Mouse (Mus musculus): ENCODE measurements around the gene Gm11273. TPM values are rescaled to one million over a fixed set of nuclear protein-coding genes. Genes with fewer than 3 reads are reported as not detected.
A peak's percentile ranks its signal among the peaks of the same experiment; 100 is the strongest.
"Not testable (repeated sequence)": the region's sequence is repeated elsewhere in the genome, so short reads cannot be mapped to it uniquely, and the experiment has no call there.

Gene Gm11273
- polyA plus RNA-seq, 1 experiment from 2014 or later: 8.5 TPM

- Histone ChIP-seq H3K4me2 (ENCODE audit: low read depth, low read length) (no peak overlapping the region), H3K4me1 (ENCODE audit: control insufficient read depth, insufficient read depth, low read length) (no peaks in the 10 kb centered on the region), H3K4me3 (ENCODE audit: low read depth, low read length) (no peak overlapping the region), H3K9ac (replicated peaks; ENCODE audit: low read depth, low read length) (no peak overlapping the region), H3K27ac (ENCODE audit: low read depth, low read length) (no peak overlapping the region), H3K36me3 (ENCODE audit: control insufficient read depth, insufficient read depth, low read length) (no peaks in the 10 kb centered on the region), H3K27me3 (ENCODE audit: control insufficient read depth, insufficient read depth, low read length) (no peaks in the 10 kb centered on the region), H3K9me3 (ENCODE audit: control insufficient read depth, low read length) (no peaks in the 10 kb centered on the region)
- no peak for ATAC-seq (ENCODE audit: low read depth)
- WGBS: 91% methylated on average over 5 of the region's 5 CpGs
These were observed 8.4 kb downstream of the Gm11273 start for GRCm38 (mm10) chr13:21492847-21493246.

GRCm38 (mm10) chr13:21486881-21487280 lies 14.3 kb downstream of the Gm11273 start:
- no peak overlapping the region for H3K27ac ChIP-seq (ENCODE audit: low read depth, low read length)
- H3K4me2 ChIP-seq (ENCODE audit: low read depth, low read length): no peak overlapping the region
- peaks cover 11% of the 10 kb centered on the region; the same call in 1 of the 2 replicates for H3K36me3 ChIP-seq (ENCODE audit: control insufficient read depth, insufficient read depth, low read length)
- no peaks in the 10 kb centered on the region for H3K27me3 ChIP-seq (ENCODE audit: control insufficient read depth, insufficient read depth, low read length)
- no peaks in the 10 kb centered on the region for H3K9me3 ChIP-seq (ENCODE audit: control insufficient read depth, low read length)
- no peak overlapping the region for H3K4me3 ChIP-seq (ENCODE audit: low read depth, low read length)
- H3K9ac ChIP-seq (replicated peaks; ENCODE audit: low read depth, low read length): no peak overlapping the region
- H3K4me1 ChIP-seq (ENCODE audit: control insufficient read depth, insufficient read depth, low read length): no peaks in the 10 kb centered on the region
- ATAC-seq (ENCODE audit: low read depth): no peak
- WGBS: 92% methylated on average over 1 of the region's 1 CpGs

DNA sequence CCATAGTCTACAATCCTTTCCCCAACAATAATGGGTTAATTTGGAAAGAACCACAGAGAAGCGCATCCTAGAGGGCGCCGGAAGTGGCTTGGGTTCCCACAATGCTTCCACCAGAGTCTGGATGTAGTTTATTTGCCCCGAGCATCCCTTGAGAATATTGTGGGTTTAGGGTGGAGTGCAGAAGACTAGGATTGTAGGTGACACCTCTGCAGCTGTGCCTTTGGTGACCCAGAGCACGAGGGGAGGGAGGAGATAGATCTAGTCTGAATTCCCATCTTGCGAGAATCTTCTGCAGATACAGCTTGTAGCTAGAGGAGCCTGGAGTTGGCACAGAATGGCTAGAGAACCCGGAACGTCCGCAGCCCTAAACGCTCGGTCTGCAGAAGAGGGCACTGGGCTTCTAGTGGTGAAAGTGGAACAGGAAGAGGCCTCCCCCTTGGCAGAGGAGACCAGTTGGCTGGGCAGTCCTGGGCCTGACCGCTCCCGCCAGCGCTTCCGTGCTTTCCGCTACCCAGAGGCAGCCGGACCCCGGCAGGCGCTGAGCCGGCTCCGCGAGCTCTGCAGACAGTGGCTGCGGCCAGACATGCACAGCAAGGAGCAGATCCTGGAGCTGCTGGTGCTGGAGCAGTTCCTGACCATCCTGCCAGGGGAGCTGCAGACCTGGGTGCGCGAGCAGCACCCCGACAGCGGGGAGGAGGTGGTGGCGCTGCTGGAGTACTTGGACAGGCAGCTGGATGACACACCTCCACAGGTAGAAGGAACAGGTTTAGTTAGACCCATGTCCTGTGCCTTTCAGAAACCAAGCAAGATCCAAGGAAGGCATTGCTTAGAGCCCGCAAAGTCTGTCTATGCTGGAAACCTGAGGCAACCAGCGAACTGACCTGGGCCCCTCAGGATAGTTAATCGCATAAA lies 22.2 kb downstream of the Gm11273 start, which contains the start of the genes Zkscan4 and Gm10065:
Zkscan4 (plus strand) TSS at position 149 of the 912 bp plus-strand sequence.
Gm10065 (minus strand) TSS at position 683 of the 912 bp plus-strand sequence.
- H3K27me3 ChIP-seq (ENCODE audit: control insufficient read depth, insufficient read depth, low read length); H3K4me1 ChIP-seq (ENCODE audit: control insufficient read depth, insufficient read depth, low read length); H3K36me3 ChIP-seq (ENCODE audit: control insufficient read depth, insufficient read depth, low read length); H3K9me3 ChIP-seq (ENCODE audit: control insufficient read depth, low read length): not testable (repeated sequence)
- peak within 1 kb of the TSS; percentile 59 for H3K9ac ChIP-seq (replicated peaks; ENCODE audit: low read depth, low read length)
- 6% methylated on average over 21 of the region's 31 CpGs for WGBS
- ATAC-seq (ENCODE audit: low read depth): peak; percentile 94
- H3K4me2 ChIP-seq (ENCODE audit: low read depth, low read length): peak within 1 kb of the TSS; percentile 57
- H3K27ac ChIP-seq (ENCODE audit: low read depth, low read length): peak within 1 kb of the TSS; percentile 75
- H3K4me3 ChIP-seq (ENCODE audit: low read depth, low read length): peak within 1 kb of the TSS; percentile 63

DNA sequence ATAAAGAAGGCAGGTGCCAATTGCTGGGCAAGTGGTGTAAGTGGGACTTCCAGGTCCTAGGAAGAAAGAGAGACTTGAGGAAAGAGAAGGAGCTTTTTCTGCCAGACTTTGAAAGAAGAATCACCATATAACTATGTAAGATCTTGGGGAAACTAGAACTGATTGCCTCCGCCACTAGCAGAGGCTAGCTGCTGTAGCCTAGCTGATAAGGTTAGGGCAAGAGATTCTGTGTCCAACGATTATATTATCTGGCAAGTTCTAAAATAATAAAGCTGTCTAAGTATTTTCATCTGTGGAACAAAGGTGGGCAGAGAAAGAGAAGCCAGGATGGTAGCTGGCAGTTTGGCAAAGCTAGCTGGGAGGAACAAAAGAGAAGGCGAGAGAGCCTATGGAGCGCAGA lies 28.8 kb downstream of the Gm11273 start:
- Histone ChIP-seq H3K36me3 (ENCODE audit: control insufficient read depth, insufficient read depth, low read length) (no peaks in the 10 kb centered on the region), H3K4me2 (ENCODE audit: low read depth, low read length) (no peak overlapping the region), H3K4me3 (ENCODE audit: low read depth, low read length) (no peak overlapping the region), H3K9ac (replicated peaks; ENCODE audit: low read depth, low read length) (no peak overlapping the region), H3K4me1 (ENCODE audit: control insufficient read depth, insufficient read depth, low read length) (no peaks in the 10 kb centered on the region), H3K9me3 (ENCODE audit: control insufficient read depth, low read length) (no peaks in the 10 kb centered on the region), H3K27me3 (ENCODE audit: control insufficient read depth, insufficient read depth, low read length) (no peaks in the 10 kb centered on the region), H3K27ac (ENCODE audit: low read depth, low read length) (no peak overlapping the region)
- 28% methylated on average over 4 of the region's 4 CpGs for WGBS
- no peak for ATAC-seq (ENCODE audit: low read depth)

DNA sequence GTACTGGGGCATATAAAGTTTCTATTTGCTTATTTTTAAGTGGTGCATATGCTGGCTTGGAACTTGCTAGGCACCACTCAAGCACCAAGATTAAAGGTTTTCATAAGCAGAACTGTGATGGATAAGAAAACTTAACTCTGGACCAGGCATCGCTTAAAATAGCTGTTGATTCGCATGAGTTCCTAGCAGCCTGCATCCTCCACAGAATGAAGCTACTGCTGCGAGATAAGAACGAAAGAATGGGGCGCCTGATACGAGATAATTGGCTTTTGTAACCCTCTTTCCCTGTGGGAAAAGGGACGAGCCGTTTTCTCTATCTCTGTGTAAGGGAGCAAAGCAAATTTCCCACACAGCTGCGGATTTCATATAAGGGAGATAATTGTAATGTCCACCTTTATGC lies 32.1 kb downstream of the Gm11273 start:
- H3K4me3 ChIP-seq (ENCODE audit: low read depth, low read length): no peak overlapping the region
- WGBS: 38% methylated on average over 9 of the region's 9 CpGs
- peak overlapping the region; percentile 71 for H3K4me2 ChIP-seq (ENCODE audit: low read depth, low read length)
- H3K9ac ChIP-seq (replicated peaks; ENCODE audit: low read depth, low read length): no peak overlapping the region
- H3K36me3 ChIP-seq (ENCODE audit: control insufficient read depth, insufficient read depth, low read length): no peaks in the 10 kb centered on the region
- no peaks in the 10 kb centered on the region for H3K27me3 ChIP-seq (ENCODE audit: control insufficient read depth, insufficient read depth, low read length)
- H3K9me3 ChIP-seq (ENCODE audit: control insufficient read depth, low read length): no peaks in the 10 kb centered on the region
- no peaks in the 10 kb centered on the region for H3K4me1 ChIP-seq (ENCODE audit: control insufficient read depth, insufficient read depth, low read length)
- no peak for ATAC-seq (ENCODE audit: low read depth)
- no peak overlapping the region for H3K27ac ChIP-seq (ENCODE audit: low read depth, low read length)

GRCm38 (mm10) chr13:21468061-21469019 lies 32.9 kb downstream of the Gm11273 start, which contains the start of gene Nkapl:
TSS of gene Nkapl (minus strand) at chr13:21468509.
- ATAC-seq (ENCODE audit: low read depth): peak; percentile 100
- no peaks in the 10 kb centered on the region for H3K27me3 ChIP-seq (ENCODE audit: control insufficient read depth, insufficient read depth, low read length)
- peak within 1 kb of the TSS; percentile 53 for H3K4me3 ChIP-seq (ENCODE audit: low read depth, low read length)
- H3K4me2 ChIP-seq (ENCODE audit: low read depth, low read length): peak within 1 kb of the TSS; percentile 71
- WGBS: under 1% methylated on average over 54 of the region's 54 CpGs
- H3K4me1 ChIP-seq (ENCODE audit: control insufficient read depth, insufficient read depth, low read length): no peaks in the 10 kb centered on the region
- peak within 1 kb of the TSS; percentile 80 for H3K9ac ChIP-seq (replicated peaks; ENCODE audit: low read depth, low read length)
- H3K27ac ChIP-seq (ENCODE audit: low read depth, low read length): peak within 1 kb of the TSS; percentile 72; the same call in 1 of the 2 replicates
- H3K36me3 ChIP-seq (ENCODE audit: control insufficient read depth, insufficient read depth, low read length): no peaks in the 10 kb centered on the region
- no peaks in the 10 kb centered on the region for H3K9me3 ChIP-seq (ENCODE audit: control insufficient read depth, low read length)

- no peaks in the 10 kb centered on the region for H3K4me1 ChIP-seq (ENCODE audit: control insufficient read depth, insufficient read depth, low read length)
- ATAC-seq (ENCODE audit: low read depth): no peak
- no peaks in the 10 kb centered on the region for H3K9me3 ChIP-seq (ENCODE audit: control insufficient read depth, low read length)
- H3K36me3 ChIP-seq (ENCODE audit: control insufficient read depth, insufficient read depth, low read length): no peaks in the 10 kb centered on the region
- H3K4me2 ChIP-seq (ENCODE audit: low read depth, low read length): no peak overlapping the region
- 86% methylated on average over 10 of the region's 10 CpGs for WGBS
- H3K27ac ChIP-seq (ENCODE audit: low read depth, low read length): no peak overlapping the region
- H3K27me3 ChIP-seq (ENCODE audit: control insufficient read depth, insufficient read depth, low read length): no peaks in the 10 kb centered on the region
- no peak overlapping the region for H3K9ac ChIP-seq (replicated peaks; ENCODE audit: low read depth, low read length)
- H3K4me3 ChIP-seq (ENCODE audit: low read depth, low read length): no peak overlapping the region
These were observed 33.9 kb downstream of the Gm11273 start for GRCm38 (mm10) chr13:21467336-21467735.

DNA sequence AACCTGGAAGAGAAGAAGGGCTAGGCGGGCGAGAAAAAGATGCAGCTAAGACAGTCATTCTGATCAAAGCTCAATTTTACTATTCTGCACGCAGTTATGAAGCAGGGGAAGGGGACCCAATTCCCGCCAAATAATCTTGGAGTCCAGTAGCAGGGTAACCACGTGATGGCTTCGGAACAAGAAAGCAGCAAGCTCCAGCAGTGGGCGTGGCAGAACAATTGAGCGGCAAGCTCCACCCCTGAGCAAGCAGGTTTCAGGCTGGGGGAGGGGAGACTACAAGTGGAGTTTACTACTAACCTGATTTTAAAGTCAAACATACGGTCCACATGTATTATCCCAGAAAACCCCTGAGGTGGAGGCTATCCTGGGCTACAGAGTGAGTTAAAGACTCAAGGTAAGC lies 38.7 kb downstream of the Gm11273 start:
- not testable (repeated sequence) for H3K9ac ChIP-seq (replicated peaks; ENCODE audit: low read depth, low read length); H3K4me1 ChIP-seq (ENCODE audit: control insufficient read depth, insufficient read depth, low read length); H3K4me3 ChIP-seq (ENCODE audit: low read depth, low read length); H3K36me3 ChIP-seq (ENCODE audit: control insufficient read depth, insufficient read depth, low read length); H3K9me3 ChIP-seq (ENCODE audit: control insufficient read depth, low read length); H3K27me3 ChIP-seq (ENCODE audit: control insufficient read depth, insufficient read depth, low read length); H3K4me2 ChIP-seq (ENCODE audit: low read depth, low read length); H3K27ac ChIP-seq (ENCODE audit: low read depth, low read length); ATAC-seq (ENCODE audit: low read depth)
- 52% methylated on average over 9 of the region's 9 CpGs for WGBS

Data from neural tube, embryonic 14.5 days (tissue).